Mouse (Mus musculus): Measurements from ENCODE around the gene Gpank1. TPM values are rescaled to one million over a fixed set of nuclear protein-coding genes. Genes with fewer than 3 reads are reported as not detected.
"Not testable (repeated sequence)": the region's sequence is repeated elsewhere in the genome, so short reads cannot be mapped to it uniquely, and the experiment has no call there.

Gene Gpank1
- total RNA-seq, 1 experiment from 2014 or later, result 126 TPM

DNA sequence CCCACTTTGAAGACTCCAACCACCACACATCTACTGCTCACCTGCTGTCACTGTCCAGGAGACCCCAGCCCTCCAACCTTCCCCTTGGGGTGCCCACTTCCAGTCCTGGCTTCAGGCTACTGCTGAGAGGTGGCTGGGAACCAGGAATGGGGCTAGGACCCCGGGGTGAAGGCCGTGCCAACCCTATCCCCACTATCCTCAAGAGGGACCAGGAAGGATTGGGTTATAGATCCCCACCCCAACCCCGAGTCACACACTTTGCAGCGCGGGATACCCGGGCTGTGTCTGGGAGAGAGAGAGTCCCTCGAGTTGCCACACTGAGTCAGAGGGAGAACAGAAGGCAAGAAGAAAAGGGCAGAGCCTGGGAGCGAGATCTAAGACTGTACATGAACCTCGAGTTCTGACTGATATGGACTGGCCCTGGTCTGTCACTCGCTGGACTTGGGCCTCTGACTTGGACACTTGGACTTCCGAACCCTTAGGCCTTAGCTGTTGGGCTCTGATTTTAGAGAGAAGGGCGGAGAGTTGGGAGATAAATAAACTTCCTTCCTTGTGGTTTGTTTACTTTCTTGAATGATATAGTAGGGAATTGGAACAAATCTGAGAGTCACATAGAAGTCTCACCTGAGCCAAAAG lies 3.1 kb downstream of the Gpank1 start:
- ATAC-seq (replicated peaks; ENCODE audit: insufficient number of reproducible peaks, low FRiP score, low TSS enrichment, poor library complexity, severe bottlenecking), result not testable (repeated sequence)

DNA sequence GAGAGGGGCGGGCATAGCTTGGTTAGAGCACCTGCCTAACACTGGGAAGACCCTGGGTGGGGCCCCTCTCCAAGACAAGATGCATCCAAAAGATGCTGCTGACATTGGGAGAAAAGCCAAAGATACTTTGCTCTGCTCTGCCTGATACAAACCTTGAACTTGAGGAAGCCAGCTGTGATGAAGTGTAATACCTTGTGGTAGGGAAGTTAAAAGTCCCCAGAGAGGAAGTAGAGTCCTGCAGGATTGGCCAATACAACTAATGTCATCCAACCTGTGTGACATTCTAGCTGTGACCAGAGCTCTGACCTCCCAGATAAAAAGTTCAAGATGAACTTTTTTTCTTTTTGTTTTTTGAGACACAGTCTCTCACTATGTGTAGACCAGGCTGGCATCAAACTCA lies 3.8 kb downstream of the Gpank1 start:
- ATAC-seq (replicated peaks; ENCODE audit: insufficient number of reproducible peaks, low FRiP score, low TSS enrichment, poor library complexity, severe bottlenecking), result peak; percentile 33

DNA sequence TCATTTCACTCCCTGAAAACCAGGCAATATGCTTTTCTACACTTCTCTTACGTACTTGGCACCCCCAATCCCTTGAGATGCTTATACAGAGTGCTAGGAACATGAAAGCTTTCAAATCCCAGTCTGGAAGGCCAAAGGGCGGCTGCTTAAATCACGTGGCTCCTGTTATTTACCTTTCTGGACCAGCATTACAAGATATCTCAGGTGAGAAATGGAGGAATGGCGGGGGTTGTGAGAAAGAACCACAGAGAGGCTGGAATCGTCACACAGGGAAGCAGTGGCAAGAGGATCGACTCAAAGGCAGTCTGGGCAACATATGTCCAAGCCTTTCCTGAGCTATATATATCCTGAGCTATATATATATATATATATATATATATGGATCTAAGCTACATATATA lies 4.3 kb downstream of the Gpank1 start:
- no peak for ATAC-seq (replicated peaks; ENCODE audit: insufficient number of reproducible peaks, low FRiP score, low TSS enrichment, poor library complexity, severe bottlenecking)

DNA sequence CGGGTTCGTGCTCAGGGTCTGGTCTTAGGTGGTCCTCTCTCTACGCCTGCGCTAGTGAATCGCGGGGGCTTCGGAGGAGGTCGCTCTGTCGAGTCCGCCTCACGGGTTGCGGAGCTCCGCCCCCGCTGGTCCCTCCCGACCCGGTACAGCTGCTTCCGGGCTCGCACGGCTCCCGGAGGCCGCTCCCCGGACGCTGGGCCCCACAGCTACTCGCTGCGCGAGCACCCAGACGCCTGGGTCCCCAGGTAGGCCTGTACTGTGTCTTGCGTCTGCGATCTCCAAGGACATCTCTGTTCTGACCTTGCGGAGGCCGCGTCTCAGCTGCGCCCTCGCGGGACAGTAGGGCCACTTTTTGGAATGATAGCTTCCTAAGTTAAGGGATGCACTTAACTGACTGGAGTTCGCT lies 5.0 kb downstream of the Gpank1 start, which contains the start of gene D17H6S53E:
TSS of gene D17H6S53E (plus strand) at position 168 of the 406 bp plus-strand sequence.
- peak; percentile 20; the same call in 1 of the 2 replicates for ATAC-seq (replicated peaks; ENCODE audit: insufficient number of reproducible peaks, low FRiP score, low TSS enrichment, poor library complexity, severe bottlenecking)

DNA sequence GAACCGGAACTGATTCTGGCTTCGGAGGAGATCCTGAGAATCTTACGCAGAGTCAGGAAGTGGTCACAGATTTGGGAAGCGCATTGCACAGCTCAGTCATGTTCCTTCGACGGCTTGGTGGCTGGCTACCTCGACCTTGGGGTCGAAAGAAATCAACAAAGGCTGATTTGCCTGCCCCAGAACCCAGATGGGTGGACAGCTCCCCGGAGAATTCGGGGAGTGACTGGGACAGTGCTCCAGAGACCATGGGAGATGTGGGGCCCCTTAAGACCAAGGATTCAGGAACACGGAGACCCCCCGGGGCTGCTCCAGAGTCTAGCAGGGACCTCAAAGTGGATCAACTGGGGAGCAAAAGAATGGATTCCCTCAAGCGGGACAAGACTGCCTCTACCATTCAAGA lies 5.8 kb downstream of the Gpank1 start:
- ATAC-seq (replicated peaks; ENCODE audit: insufficient number of reproducible peaks, low FRiP score, low TSS enrichment, poor library complexity, severe bottlenecking), result no peak

DNA sequence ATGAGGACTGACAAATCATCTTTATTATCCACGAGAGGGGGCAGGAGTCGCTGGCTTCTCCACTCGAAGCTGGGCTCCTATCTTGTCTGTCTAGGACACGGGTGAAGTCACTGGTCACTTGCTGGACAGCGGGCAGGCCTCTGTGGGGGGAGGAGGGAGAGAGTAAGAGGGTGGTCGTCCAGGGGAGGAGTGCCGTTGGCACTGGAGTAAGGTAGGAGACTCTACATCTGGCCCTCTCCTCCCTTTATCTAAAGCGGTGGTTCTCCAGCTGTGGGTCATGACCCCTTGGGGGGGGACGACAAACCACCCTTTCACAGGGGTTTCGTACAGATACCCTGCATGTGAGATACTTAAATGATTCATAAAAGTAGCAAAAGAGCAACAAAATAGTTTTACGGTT lies 7.7 kb downstream of the Gpank1 start:
- ATAC-seq (replicated peaks; ENCODE audit: insufficient number of reproducible peaks, low FRiP score, low TSS enrichment, poor library complexity, severe bottlenecking), result no peak

DNA sequence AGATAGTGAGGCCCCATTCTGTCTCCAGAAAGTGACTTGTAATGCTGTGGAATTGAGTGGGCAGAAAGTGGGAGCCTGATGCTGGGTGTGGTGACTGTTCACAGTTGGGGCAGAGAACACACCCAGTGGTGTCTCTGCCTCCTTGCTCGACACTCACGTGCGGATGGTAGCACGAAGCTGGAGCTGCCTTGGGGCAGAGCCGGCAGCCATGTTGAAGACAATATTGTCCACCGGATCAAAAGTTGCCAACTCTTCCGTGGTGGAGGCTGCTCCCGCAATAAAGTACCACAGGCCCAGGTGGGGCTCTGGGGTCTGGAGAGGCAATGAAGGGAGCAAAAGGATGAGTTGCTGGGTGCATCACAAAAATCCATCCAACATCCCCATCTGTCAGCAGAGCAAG lies 9.8 kb downstream of the Gpank1 start:
- no peak for ATAC-seq (replicated peaks; ENCODE audit: insufficient number of reproducible peaks, low FRiP score, low TSS enrichment, poor library complexity, severe bottlenecking)

DNA sequence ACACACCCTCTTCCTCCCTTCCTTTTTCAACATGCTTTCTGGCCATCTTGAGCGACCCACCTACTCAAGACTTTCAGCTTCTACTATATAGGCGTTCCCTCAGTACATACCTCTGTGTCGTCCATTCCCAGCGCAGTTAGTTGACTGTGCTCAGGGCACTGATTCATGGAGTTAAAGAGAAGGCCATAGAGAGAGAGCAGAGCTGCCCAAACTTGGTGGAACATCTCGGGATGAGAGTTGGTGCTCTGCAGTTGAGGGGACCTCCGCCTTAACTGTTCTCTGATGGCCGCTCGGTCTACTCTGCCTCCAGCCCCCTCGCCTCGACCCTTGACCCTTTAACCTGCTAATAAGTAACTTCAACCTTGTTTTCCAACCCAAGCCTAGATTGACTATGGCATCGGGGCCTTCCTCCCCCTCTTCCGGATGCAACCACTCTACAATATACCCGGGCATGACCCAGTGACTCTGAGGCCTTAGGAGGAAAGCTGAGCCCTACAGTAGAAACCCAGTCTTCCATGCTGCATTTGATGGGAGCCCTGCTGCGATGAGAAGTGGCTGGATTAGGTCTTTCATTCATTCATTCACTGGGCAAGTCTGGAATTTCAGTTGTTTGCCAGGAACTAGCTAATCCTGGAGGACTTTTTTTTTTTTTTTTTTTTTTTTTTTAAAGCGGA lies 10.4 kb downstream of the Gpank1 start, which contains the start of gene Apom:
TSS of gene Apom (minus strand) at position 551 of the 674 bp plus-strand sequence.
- no peak for ATAC-seq (replicated peaks; ENCODE audit: insufficient number of reproducible peaks, low FRiP score, low TSS enrichment, poor library complexity, severe bottlenecking)

DNA sequence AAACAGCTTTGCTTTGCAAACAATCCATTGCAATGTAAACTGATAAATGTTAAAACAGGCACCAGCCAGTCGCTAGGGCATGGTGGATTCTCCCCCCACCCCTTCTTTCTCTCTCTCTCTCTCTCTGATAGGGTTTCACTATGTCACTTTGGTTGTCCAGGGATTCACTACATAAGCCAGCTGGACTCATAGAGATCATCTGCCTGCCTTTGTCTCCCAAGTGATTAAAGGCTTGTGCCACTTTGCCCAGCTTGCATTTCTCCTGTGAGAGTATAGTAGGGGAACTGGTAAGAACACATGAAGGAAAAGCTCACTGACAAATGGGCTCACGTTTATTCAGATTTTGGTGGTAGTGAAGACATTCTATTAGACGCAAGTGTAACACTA lies 10.9 kb downstream of the Gpank1 start:
- ATAC-seq (replicated peaks; ENCODE audit: insufficient number of reproducible peaks, low FRiP score, low TSS enrichment, poor library complexity, severe bottlenecking), result no peak

DNA sequence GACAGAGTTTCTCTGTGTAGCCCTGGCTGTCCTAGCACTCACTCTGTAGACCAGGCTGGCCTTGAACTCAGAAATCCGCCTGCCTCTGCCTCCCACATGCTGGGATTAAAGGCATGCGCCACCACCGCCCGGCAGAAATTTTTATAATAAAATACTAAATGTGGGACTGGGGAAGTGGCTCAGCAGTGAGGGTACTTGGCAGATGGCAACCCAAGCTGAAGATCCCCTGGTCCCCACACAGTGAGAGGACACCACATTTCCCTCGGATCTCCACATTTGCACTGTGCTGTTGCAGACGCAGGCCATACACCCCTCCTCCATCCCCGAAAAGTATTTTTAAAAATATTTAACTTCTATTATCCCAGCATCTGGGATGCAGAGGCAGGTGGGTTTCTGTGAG lies 12.3 kb downstream of the Gpank1 start:
- no peak for ATAC-seq (replicated peaks; ENCODE audit: insufficient number of reproducible peaks, low FRiP score, low TSS enrichment, poor library complexity, severe bottlenecking)

DNA sequence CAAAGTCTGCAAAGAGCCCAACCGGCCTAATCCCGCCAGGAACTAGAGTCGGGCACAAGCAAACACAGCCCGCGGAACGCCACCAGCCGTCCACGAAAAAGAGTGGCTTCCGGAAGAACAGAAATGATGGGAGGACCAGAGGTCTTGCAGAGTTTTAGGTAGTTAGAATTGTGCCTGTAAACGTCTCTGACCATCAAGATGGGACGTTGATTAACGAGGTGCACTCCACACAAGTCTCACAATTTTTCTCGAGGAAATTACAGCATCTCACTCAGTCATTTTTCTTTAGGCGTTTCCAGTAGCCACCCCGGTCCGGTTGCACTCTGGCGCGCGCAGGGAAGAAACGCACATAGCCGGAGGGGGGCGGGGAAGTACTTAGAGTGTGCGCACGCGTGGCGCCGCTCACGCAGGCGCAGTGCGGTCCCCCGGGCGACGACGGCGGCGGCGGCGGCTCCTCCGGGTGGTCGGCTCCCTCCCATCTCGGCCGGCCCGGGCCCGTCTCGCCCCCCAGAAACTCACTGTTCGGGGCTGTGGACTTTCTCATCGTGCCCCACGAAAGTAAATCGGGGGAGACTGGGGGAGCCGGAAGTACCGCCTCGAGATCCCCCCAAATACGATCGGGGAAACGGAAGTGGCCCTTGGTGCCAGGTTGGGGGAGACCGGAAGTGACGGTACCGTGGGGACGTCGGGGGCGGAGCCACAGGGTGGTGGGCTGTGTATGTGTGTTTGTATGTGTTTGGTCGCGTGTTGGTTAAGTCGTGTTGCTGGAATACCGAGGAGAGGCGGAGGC lies 13.7 kb downstream of the Gpank1 start, which contains the start of gene Bag6:
TSS of gene Bag6 (plus strand) at position 378 of the 790 bp plus-strand sequence.
- peak; percentile 86 for ATAC-seq (replicated peaks; ENCODE audit: insufficient number of reproducible peaks, low FRiP score, low TSS enrichment, poor library complexity, severe bottlenecking)

DNA sequence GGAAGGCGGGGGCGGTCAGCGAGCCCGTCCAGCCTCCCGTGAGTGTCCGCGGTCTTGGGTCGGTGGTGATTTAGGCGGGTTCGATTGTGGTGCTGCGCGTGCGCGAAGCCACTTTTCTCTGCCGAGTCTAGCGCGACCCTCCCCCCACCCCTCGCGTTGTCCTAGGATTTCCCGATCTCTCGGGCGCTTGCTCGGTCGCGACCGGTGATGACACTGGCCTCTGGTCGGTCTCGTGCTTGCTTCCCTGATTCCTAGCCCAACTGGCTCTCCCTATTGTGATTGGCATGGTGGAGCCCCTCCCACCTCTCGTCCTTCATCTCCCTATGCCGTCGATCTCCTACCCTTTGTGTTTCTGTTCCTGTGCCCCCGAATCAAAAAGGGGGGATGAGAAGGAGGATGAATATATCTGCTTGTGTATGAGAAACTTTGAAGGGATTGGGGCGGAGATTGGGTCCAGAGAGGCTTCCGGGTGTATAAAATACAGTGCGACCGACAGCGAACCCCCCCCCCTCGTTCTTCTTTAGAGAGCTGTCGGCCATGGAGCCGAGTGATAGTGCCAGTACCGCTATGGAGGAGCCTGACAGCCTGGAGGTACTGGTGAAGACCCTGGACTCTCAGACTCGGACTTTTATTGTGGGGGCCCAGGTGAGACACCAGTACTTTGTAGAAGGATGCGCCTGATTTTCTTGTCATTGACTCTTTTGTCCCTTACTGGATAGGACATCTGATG lies 14.5 kb downstream of the Gpank1 start:
- peak; percentile 41 for ATAC-seq (replicated peaks; ENCODE audit: insufficient number of reproducible peaks, low FRiP score, low TSS enrichment, poor library complexity, severe bottlenecking)

DNA sequence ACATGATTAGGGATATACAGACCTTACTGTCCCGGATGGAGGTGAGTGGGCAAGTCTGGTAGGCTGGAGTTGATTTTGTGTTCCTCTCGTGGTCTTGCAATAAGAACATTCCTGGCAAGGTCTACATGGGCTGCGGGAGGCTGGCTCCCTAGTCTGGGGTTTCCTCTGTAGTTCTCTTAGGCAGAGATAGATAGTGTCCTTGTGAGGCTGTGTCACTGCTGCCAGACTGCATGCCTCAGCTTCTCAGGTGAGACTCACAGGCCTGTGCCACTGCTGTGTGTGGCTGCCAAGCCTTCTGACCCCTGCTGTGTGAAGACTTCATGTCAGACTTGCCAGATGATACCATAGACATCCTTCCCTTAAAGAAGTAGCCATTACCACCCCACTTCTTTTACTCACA lies 18.0 kb downstream of the Gpank1 start:
- ATAC-seq (replicated peaks; ENCODE audit: insufficient number of reproducible peaks, low FRiP score, low TSS enrichment, poor library complexity, severe bottlenecking), result no peak

DNA sequence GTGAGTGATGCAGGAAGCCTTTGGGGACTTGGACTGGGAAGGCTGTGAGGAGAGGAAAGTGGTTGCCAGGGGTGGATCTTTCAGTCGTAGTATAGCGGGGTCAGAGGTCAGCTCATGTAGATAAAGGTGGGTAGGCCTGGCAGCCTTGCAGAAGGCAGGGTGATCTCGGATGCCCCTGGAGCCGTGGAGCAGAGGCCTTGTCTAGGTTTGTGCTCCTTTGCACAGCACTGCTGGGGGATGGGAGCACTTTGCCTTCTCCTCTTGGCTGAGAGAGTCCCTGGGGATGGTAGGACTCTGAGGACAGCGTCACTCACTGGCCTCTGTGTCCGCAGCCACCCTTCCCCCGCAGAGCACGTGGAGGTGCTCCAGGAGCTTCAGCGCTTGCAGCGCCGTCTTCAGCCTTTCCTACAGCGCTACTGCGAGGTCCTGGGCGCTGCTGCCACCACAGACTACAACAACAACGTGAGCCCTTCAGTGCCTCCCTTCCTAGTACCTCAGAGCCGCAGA lies 19.3 kb downstream of the Gpank1 start:
- ATAC-seq (replicated peaks; ENCODE audit: insufficient number of reproducible peaks, low FRiP score, low TSS enrichment, poor library complexity, severe bottlenecking), result no peak

DNA sequence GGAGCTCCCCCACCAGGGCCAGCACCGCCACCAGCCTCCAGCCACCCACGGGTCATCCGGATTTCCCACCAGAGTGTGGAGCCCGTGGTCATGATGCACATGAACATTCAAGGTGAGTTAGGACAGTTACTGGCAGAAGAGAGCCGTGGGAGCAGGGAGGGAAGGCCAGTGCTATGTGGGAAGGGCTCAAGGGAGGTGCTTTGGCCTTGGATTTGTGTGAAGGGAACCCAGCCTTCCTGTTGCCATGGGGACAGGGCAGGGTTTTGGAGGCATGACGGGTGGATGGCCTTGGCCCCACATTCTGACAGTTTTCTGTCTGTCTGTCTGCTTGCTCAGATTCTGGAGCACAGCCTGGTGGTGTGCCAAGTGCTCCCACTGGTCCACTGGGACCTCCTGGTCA lies 20.7 kb downstream of the Gpank1 start:
- no peak for ATAC-seq (replicated peaks; ENCODE audit: insufficient number of reproducible peaks, low FRiP score, low TSS enrichment, poor library complexity, severe bottlenecking)

DNA sequence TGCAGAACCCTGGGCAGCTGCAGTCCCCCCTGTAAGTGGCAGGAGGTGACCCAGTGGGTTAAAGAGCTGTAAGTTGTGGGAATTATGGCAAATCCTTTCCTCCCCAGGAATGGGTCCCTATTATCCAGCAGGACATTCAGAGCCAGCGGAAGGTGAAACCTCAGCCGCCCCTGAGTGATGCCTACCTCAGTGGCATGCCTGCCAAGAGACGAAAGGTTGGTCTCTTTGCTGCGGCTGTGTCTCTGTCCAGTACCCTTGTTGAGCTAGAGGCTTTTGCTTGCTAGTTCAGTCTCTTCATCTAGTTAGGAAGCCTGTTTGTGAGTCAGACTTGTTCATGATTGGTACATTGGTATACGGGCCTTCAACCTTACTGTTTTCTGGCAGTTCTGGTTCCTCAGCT lies 24.9 kb downstream of the Gpank1 start:
- no peak for ATAC-seq (replicated peaks; ENCODE audit: insufficient number of reproducible peaks, low FRiP score, low TSS enrichment, poor library complexity, severe bottlenecking)

DNA sequence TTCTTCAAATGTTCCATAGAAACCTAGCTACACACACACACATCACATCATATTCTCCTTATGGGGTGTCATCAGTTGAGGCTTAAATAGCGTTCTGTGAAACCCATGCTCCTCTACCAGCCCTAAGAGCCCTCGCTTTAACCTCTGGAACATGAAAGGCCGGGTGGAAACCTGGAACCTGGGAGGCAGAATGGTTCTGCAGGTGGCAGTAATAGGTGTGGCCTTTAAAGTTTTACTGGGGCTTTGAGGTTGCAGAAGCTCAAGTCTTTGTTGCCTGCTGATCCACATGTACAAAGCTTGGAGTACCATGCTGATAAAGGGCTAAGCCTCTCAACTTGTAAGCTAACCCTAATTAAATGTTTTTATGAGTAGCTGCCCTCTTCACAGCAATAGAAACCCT lies 26.1 kb downstream of the Gpank1 start:
- no peak for ATAC-seq (replicated peaks; ENCODE audit: insufficient number of reproducible peaks, low FRiP score, low TSS enrichment, poor library complexity, severe bottlenecking)

DNA sequence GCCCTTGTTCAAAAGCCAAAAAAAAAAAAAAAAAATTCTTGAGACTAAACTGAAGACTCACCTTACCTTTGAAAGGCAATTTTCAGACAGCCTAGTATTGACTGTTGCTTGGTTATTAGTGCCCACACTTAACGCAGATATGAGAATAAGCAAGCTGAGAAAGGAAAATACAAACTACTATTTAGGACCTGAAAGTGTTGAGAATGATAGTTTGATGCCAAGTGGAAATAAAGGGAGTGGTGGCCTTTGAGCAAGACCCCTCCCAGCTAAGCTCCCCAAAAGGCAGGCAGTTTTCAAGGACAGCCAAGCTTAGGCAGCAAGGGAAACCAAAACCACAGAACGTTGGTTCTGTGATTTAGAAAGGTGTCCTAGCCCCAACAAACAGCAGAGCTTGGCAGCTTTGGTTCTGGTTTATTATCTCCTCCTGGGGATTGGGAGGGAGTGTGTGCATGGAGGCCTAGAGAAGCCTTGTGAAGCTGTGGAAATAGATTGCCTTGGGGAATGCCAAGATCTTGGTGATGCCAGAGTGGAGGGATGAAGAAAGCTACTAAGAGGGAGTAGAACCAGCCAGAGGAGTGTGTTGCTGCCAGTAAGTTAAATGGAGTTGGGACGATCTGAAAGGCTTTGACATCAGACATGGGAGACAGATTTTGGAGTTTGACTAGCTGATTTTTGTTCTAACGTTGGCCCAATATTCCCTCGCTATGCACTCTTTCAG lies 26.8 kb downstream of the Gpank1 start:
- ATAC-seq (replicated peaks; ENCODE audit: insufficient number of reproducible peaks, low FRiP score, low TSS enrichment, poor library complexity, severe bottlenecking), result no peak
